Mouse (Mus musculus) forebrain, embryonic 11.5 days (tissue): Measurements from ENCODE around the gene Havcr2. TPM values are rescaled to one million over a fixed set of nuclear protein-coding genes. Genes with fewer than 3 reads are reported as not detected.

Source experiments
- ATAC-seq: fragments of 200-750 bp; cut with Nextera tagmentation; replicated peaks from 2 replicates; pipeline ENCODE4 v1.8.0; 2017; ENCODE audit warnings: moderate TSS enrichment; ENCODE audit not compliant: low FRiP score
- DNase-seq: peaks from one replicate; pipeline ENCODE4 v3.0.0-alpha.2; 2017; ENCODE audit warnings: low spot score
- H3K27ac ChIP-seq: fragments of 300-500 bp; sonication (generic); 2 replicates; pipeline ENCODE4 v1.5.1; 2014; ENCODE audit warnings: low read depth, low read length
- H3K27me3 ChIP-seq: fragments of 300-500 bp; sonication (generic); 2 replicates; pipeline ENCODE4 v1.6.1; 2014; ENCODE audit warnings: mild to moderate bottlenecking, low read length, mixed read lengths; ENCODE audit not compliant: control insufficient read depth, insufficient read depth
- H3K36me3 ChIP-seq: fragments of 300-500 bp; sonication (generic); 2 replicates; pipeline ENCODE4 v1.6.1; 2014; ENCODE audit warnings: mild to moderate bottlenecking, low read length, moderate library complexity, mixed read lengths; ENCODE audit not compliant: control insufficient read depth, insufficient read depth
- H3K4me1 ChIP-seq: fragments of 300-500 bp; sonication (generic); replicated peaks from 2 replicates; pipeline ENCODE4 v1.6.1; 2014; ENCODE audit warnings: low read length, mixed read lengths; ENCODE audit not compliant: control insufficient read depth, insufficient read depth
- H3K4me2 ChIP-seq: fragments of 300-500 bp; sonication (generic); 2 replicates; pipeline ENCODE4 v1.6.1; 2014; ENCODE audit warnings: low read depth, mild to moderate bottlenecking, low read length, moderate library complexity, mixed read lengths; ENCODE audit not compliant: severe bottlenecking
- H3K4me3 ChIP-seq: fragments of 300-500 bp; sonication (generic); 2 replicates; pipeline ENCODE4 v1.5.1; 2014; ENCODE audit warnings: low read depth, low read length
- H3K9ac ChIP-seq: fragments of 300-500 bp; sonication (generic); 2 replicates; pipeline ENCODE4 v1.6.1; 2014; ENCODE audit warnings: low read length
- H3K9me3 ChIP-seq: fragments of 300-500 bp; sonication (generic); 2 replicates; pipeline ENCODE4 v1.6.1; 2016; ENCODE audit warnings: low read length, mixed read lengths; ENCODE audit not compliant: control insufficient read depth
- WGBS: fragments of 180-500 bp; shearing (Covaris S2); extraction: QIAGEN DNeasy Blood & Tissue Kit; methylation state at CpG from one replicate; pipeline ENCODE4 v1.1.7; 2014; 5-methylcytosine and 5-hydroxymethylcytosine counted together
- polyA plus RNA-seq: library from polyadenylated mRNA; unstranded; fragments of >200 nt; fragmentation: Nextera tagmentation; extraction: Ambion mirVana; gene quantifications from 2 replicates; pipeline ENCODE4 v1.2.1, GENCODE M21; 2014

Havcr2 gene
- polyA plus RNA-seq, 1 experiment from 2014 or later: 0.19 TPM

DNA sequence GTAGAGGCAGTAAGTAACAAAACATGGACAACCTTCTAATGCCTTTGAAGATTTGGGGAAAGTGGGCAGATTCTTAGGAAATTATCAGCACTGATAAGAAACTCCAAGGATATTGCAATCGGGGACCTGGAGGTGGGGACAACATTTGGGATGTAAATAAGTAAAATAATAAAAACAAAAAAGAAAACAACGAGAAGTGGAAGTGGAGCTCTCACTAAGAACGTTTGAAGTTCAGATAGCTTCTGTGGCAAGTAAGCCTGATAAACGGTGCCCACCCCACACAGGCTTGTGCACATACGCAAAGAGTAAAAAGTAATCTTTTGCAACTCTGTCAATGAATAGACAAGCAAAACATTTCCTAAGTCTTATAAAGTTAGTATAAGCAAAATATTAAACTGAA is 10.8 kb upstream of the Havcr2 start:
- no peaks in the 10 kb centered on the region for H3K27me3 ChIP-seq
- no peak overlapping the region for H3K4me3 ChIP-seq
- H3K9me3 ChIP-seq: no peaks in the 10 kb centered on the region
- 93% methylated on average over 5 of the region's 5 CpGs for WGBS
- no peak overlapping the region for H3K4me2 ChIP-seq
- no peak for ATAC-seq
- no peak for DNase-seq
- H3K27ac ChIP-seq: no peak overlapping the region
- no peaks in the 10 kb centered on the region for H3K4me1 ChIP-seq
- no peak overlapping the region for H3K9ac ChIP-seq
- no peaks in the 10 kb centered on the region; the same call in 1 of the 2 replicates for H3K36me3 ChIP-seq

DNA sequence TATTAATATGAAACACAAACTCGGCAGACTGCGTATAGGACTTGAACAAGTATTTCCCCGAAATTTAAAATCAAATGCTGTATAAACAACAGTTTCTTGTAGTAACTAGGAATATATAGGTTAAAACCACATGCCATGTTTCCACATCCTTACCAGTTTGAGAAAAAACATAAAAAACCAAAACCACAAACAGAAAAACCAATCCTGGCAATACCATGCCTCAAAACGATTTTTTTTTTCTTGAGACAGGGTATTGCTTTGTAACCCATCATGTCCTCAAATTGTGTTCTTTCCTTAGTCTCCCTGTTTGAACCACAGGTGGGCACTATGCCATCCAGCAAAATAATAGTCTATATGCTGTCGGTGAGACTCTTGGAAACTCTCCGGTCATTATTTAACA is 8.6 kb upstream of the Havcr2 start:
- no peaks in the 10 kb centered on the region; the same call in 1 of the 2 replicates for H3K36me3 ChIP-seq
- no peaks in the 10 kb centered on the region for H3K9me3 ChIP-seq
- H3K27me3 ChIP-seq: no peaks in the 10 kb centered on the region
- WGBS: 91% methylated on average over 6 of the region's 6 CpGs
- H3K27ac ChIP-seq: no peak overlapping the region
- no peak overlapping the region for H3K4me2 ChIP-seq
- DNase-seq (no peak), ATAC-seq (no peak)
- H3K4me1 ChIP-seq: no peaks in the 10 kb centered on the region
- no peak overlapping the region for H3K4me3 ChIP-seq
- no peak overlapping the region for H3K9ac ChIP-seq

DNA sequence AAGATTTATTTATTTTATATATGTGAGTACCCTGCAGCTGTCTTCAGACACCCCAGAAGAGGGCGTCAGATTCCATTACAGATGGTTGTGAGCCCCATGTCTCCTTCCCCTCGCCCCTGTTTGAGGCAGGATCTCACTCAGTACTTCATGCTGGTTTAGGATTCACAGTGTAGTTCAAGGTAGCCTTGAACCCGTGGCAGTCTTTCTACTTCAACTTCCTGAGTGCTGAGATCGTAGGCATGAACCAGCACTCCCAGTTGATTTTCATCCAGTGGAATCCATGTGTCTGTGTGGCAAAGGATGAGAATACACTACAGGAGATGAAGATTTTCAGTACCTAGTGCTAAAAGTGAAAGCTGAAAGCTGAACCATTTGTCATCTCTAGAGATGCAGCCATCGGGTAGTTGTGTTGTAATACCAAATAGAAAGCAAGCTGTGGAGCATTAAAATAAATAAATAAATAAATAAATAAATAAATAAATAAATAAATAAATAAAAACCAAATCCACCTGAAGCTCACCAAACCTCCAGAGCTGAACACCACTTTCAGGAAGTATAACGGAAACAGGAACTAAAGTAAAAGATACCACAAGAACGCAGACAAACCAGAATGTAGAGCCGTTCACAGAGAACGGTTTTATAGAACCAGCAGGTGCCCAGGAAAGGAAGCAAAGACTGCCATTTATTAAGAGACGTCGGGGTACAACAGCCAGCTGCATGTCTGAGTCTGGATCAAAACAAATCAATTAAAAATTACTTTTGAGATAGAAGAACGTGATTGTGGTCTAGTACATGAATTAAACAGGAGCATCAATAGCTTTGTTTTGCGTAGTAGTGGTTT is 6.9 kb upstream of the Havcr2 start:
- DNase-seq: no peak
- no peaks in the 10 kb centered on the region for H3K4me1 ChIP-seq
- WGBS: 81% methylated on average over 13 of the region's 13 CpGs
- H3K27ac ChIP-seq: no peak overlapping the region
- no peak overlapping the region for H3K4me3 ChIP-seq
- H3K4me2 ChIP-seq: no peak overlapping the region
- H3K9me3 ChIP-seq: no peaks in the 10 kb centered on the region
- H3K36me3 ChIP-seq: no peaks in the 10 kb centered on the region; the same call in 1 of the 2 replicates
- no peak for ATAC-seq
- H3K9ac ChIP-seq: no peak overlapping the region
- H3K27me3 ChIP-seq: no peaks in the 10 kb centered on the region

- H3K4me3 ChIP-seq: no peak overlapping the region
- no peaks in the 10 kb centered on the region for H3K27me3 ChIP-seq
- no peaks in the 10 kb centered on the region for H3K36me3 ChIP-seq
- no peak overlapping the region for H3K27ac ChIP-seq
- WGBS: 85% methylated on average over 11 of the region's 11 CpGs
- no peak overlapping the region for H3K4me2 ChIP-seq
- no peaks in the 10 kb centered on the region for H3K4me1 ChIP-seq
- ATAC-seq: no peak
- no peak for DNase-seq
- H3K9me3 ChIP-seq: no peaks in the 10 kb centered on the region
- no peak overlapping the region for H3K9ac ChIP-seq
Observed at GRCm38 (mm10) chr11:46449461-46450080, 5.2 kb upstream of the Havcr2 start.

GRCm38 (mm10) chr11:46459960-46460359 is 5.2 kb downstream of the Havcr2 start:
- no peak overlapping the region for H3K9ac ChIP-seq
- DNase-seq: no peak
- ATAC-seq: no peak
- no peaks in the 10 kb centered on the region for H3K36me3 ChIP-seq
- H3K4me3 ChIP-seq: no peak overlapping the region
- no peaks in the 10 kb centered on the region for H3K27me3 ChIP-seq
- H3K4me1 ChIP-seq: no peaks in the 10 kb centered on the region
- no peak overlapping the region for H3K4me2 ChIP-seq
- WGBS: 87% methylated on average over 3 of the region's 3 CpGs
- H3K27ac ChIP-seq: no peak overlapping the region
- no peaks in the 10 kb centered on the region for H3K9me3 ChIP-seq

- DNase-seq: no peak
- Histone ChIP-seq H3K4me3 (no peak overlapping the region), H3K27me3 (no peaks in the 10 kb centered on the region), H3K9me3 (no peaks in the 10 kb centered on the region), H3K27ac (no peak overlapping the region), H3K36me3 (no peaks in the 10 kb centered on the region), H3K9ac (no peak overlapping the region), H3K4me1 (no peaks in the 10 kb centered on the region), H3K4me2 (no peak overlapping the region)
- WGBS: 90% methylated on average over 5 of the region's 5 CpGs
- ATAC-seq: no peak
Observed at GRCm38 (mm10) chr11:46461362-46461761, 6.6 kb downstream of the Havcr2 start.

DNA sequence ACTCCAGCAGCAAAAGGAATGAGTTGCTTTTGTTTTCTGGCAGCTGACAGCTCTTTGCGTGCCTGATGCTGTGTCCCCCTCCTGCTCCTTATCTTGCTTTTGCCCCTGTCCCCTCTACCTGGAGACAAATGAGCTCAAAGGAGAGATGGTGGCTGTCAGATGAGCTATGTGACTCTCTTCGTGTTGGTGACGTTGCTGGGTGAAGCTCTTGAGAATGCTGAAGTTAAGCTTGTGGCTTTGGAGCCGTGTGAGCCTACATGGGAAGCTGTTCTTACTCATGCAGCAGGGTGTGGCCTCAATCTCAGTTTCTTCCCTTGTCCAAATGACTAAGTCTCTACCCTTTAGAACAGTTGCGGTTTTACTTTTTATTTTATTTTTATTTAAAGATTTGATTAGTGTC is 7.2 kb downstream of the Havcr2 start:
- no peak for ATAC-seq

GRCm38 (mm10) chr11:46466878-46467277 is 12.1 kb downstream of the Havcr2 start:
- no peak overlapping the region for H3K4me3 ChIP-seq
- no peaks in the 10 kb centered on the region for H3K4me1 ChIP-seq
- DNase-seq (no peak), ATAC-seq (no peak)
- H3K27ac ChIP-seq: no peak overlapping the region
- 98% methylated on average over 2 of the region's 2 CpGs for WGBS
- H3K27me3 ChIP-seq: no peaks in the 10 kb centered on the region
- no peaks in the 10 kb centered on the region for H3K36me3 ChIP-seq
- H3K9ac ChIP-seq: no peak overlapping the region
- H3K4me2 ChIP-seq: no peak overlapping the region
- no peaks in the 10 kb centered on the region for H3K9me3 ChIP-seq

More for the DNA sequence above, 7.2 kb downstream of the Havcr2 start:
- Histone ChIP-seq H3K9ac (no peak overlapping the region), H3K27ac (no peak overlapping the region), H3K9me3 (no peaks in the 10 kb centered on the region), H3K4me1 (no peaks in the 10 kb centered on the region), H3K27me3 (no peaks in the 10 kb centered on the region), H3K4me3 (no peak overlapping the region), H3K4me2 (no peak overlapping the region), H3K36me3 (no peaks in the 10 kb centered on the region)
- 72% methylated on average over 5 of the region's 5 CpGs for WGBS
- DNase-seq: no peak
